Mouse (Mus musculus) CH12.LX (cell line): ENCODE data around the gene Rhpn2.

ENCODE experiments used
- CTCF ChIP-seq, 2 experiments: IDR thresholded peaks in 1 of 2; conservative IDR thresholded peaks in 1 of 2; 2 replicates each; pipeline ENCODE4 v1.5.1; 2011 to 2012; ENCODE audit warnings: low read depth in 2 of 2, low read length in 2 of 2, improper control_type of control experiment in 1 of 2, inconsistent platforms in 1 of 2, mild to moderate bottlenecking in 1 of 2, moderate library complexity in 1 of 2
- ELF1 ChIP-seq: IDR thresholded peaks from 2 replicates; pipeline ENCODE4 v1.6.1; 2014; ENCODE audit warnings: low read depth, mild to moderate bottlenecking, inconsistent platforms, low read length, improper control_type of control experiment
- HCFC1 ChIP-seq: IDR thresholded peaks from 2 replicates; pipeline ENCODE4 v1.6.1; 2012; ENCODE audit warnings: low read depth, mild to moderate bottlenecking, inconsistent platforms, low read length, improper control_type of control experiment
- NELFE ChIP-seq: IDR thresholded peaks from 2 replicates; pipeline ENCODE4 v1.6.1; 2011; ENCODE audit warnings: low read depth, low read length, improper control_type of control experiment
- NRF1 ChIP-seq: IDR thresholded peaks from 2 replicates; pipeline ENCODE4 v1.6.1; 2014; ENCODE audit warnings: low read depth, mild to moderate bottlenecking, inconsistent platforms, low read length, improper control_type of control experiment, moderate library complexity
- POLR2A ChIP-seq: IDR thresholded peaks from 2 replicates; pipeline ENCODE4 v1.6.1; 2011; ENCODE audit warnings: low read depth, mild to moderate bottlenecking, improper control_type of control experiment, low read length
- RAD21 ChIP-seq: IDR thresholded peaks from 2 replicates; pipeline ENCODE4 v1.6.1; 2011; ENCODE audit warnings: low read depth, mild to moderate bottlenecking, low read length, improper control_type of control experiment, moderate library complexity
- USF1 ChIP-seq: IDR thresholded peaks from 2 replicates; pipeline ENCODE4 v1.6.1; 2014; ENCODE audit warnings: low read depth, mild to moderate bottlenecking, inconsistent platforms, low read length, improper control_type of control experiment
- ZNF384 ChIP-seq: IDR thresholded peaks from 2 replicates; pipeline ENCODE4 v1.6.1; 2012; ENCODE audit warnings: low read depth, low read length, improper control_type of control experiment, inconsistent platforms

DNA sequence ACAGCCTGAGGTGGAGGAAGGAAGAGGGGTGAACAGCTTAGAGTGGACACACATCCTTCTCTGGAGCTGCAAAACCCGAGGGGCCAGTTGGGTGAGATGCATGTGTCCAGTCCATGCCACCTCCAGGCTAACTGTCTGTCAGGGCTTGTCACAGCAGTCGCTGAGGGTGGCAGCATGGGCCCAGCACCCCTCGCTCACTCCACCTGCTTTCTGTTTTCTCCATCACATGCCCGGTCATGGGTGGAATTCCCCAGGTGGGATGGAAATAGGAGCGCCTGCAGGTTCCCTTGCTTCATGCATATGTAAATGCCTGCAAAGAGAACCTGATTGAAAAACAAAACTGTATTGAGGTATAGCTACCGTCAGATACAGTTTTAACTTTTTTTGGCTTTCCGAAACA lies 40.3 kb downstream of the Rhpn2 start:
- TF ChIP-seq CTCF (conservative IDR thresholded peaks at IDR 0.05 in 1 of 2, IDR thresholded peaks at IDR 0.05 in 1 of 2; ENCODE audit: low read depth in 2 of 2, low read length in 2 of 2) (no peak), HCFC1 (no peak), NELFE (no peak), ZNF384 (no peak), POLR2A (no peak), ELF1 (no peak), RAD21 (no peak), USF1 (no peak), NRF1 (no peak)
